Mouse (Mus musculus): ENCODE measurements around the gene Copz2.

- peak; percentile 79 for TF ChIP-seq CTCF (IDR thresholded peaks at IDR 0.05; ENCODE audit: low read depth, low read length)
- TF ChIP-seq TAL1 (conservative IDR thresholded peaks at IDR 0.05; ENCODE audit: low read depth, low read length), result no peak
- no peak for TF ChIP-seq GATA1 (IDR thresholded peaks at IDR 0.05; ENCODE audit: borderline replicate concordance, low read length)
- TF ChIP-seq POLR2AphosphoS5 (IDR thresholded peaks at IDR 0.05; ENCODE audit: insufficient replicate concordance, low read depth, low read length), result no peak
These were observed 17.5 kb downstream of the Copz2 start for GRCm38 (mm10) chr11:96867149-96867548.
